Mouse (Mus musculus): ENCODE data around the gene Susd1. TPM values are rescaled to one million over a fixed set of nuclear protein-coding genes. Genes with fewer than 3 reads are reported as not detected.
A peak's percentile ranks its signal among the peaks of the same experiment; 100 is the strongest.

The Susd1 gene
- polyA plus RNA-seq, 1 experiment: 21.3 TPM

DNA sequence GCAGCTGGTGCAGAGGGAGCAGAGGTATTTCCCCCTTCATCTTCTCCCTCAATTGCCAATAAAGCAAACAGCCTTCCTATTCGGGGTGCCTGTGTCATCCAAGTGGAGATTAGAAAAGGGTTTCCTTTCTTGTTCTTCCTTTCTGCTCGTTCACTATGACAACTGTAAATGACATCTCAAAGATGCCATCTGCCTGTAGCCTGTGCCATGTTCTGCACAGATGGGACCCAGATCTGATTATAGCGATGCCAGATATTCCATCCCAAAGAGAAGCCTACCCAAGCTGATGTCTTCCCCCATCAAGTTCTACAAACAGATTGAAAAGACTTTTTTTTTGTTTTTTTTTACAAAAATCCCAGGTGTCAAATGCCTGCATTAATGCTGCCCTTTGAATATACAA lies 54.6 kb downstream of the Susd1 start:
- H3K4me1 ChIP-seq (ENCODE audit: control insufficient read depth, insufficient read depth, low read length): no peaks in the 10 kb centered on the region; the same call in 1 of the 2 replicates
- TF ChIP-seq POLR2A (IDR thresholded peaks at IDR 0.05; ENCODE audit: borderline replicate concordance, control insufficient read depth, low read depth, low read length) (no peak), CTCF (IDR thresholded peaks at IDR 0.05; ENCODE audit: control insufficient read depth, insufficient read depth, low read length) (no peak)

DNA sequence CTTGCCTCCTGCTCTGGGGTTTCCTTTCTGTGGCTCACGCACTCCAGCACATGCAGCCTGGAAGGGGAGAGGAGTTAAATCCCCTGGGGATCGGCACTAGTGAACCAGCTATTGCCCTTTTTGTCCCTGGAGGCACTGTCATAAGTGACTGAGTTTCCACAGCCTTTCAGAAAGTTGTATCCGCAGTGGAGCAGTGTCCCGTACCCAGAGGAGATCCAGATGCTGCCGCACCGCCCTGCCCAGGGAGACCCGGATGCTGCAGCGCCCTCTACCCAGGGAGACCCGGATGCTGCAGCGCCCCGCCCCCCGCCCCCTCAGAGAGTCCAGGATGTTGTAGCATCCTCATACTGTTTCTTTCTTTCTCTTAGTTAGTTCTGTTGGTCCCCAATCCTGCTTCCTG lies 56.3 kb downstream of the Susd1 start:
- TF ChIP-seq CTCF (IDR thresholded peaks at IDR 0.05; ENCODE audit: control insufficient read depth, insufficient read depth, low read length) (no peak), POLR2A (IDR thresholded peaks at IDR 0.05; ENCODE audit: borderline replicate concordance, control insufficient read depth, low read depth, low read length) (no peak)
- H3K4me3 ChIP-seq (replicated peaks; ENCODE audit: control insufficient read depth, low read depth, low read length): no peak overlapping the region
- WGBS: 86% methylated on average over 12 of the region's 12 CpGs
- H3K4me1 ChIP-seq (ENCODE audit: control insufficient read depth, insufficient read depth, low read length): no peaks in the 10 kb centered on the region; the same call in 1 of the 2 replicates
- no peak overlapping the region for H3K27ac ChIP-seq (ENCODE audit: control insufficient read depth, insufficient read depth, low read depth, low read length, poor library complexity)

More for the DNA sequence above, 54.6 kb downstream of the Susd1 start:
- WGBS: 70% methylated on average over 3 of the region's 3 CpGs
- Histone ChIP-seq H3K4me3 (replicated peaks; ENCODE audit: control insufficient read depth, low read depth, low read length) (no peak overlapping the region), H3K27ac (ENCODE audit: control insufficient read depth, insufficient read depth, low read depth, low read length, poor library complexity) (no peak overlapping the region)

DNA sequence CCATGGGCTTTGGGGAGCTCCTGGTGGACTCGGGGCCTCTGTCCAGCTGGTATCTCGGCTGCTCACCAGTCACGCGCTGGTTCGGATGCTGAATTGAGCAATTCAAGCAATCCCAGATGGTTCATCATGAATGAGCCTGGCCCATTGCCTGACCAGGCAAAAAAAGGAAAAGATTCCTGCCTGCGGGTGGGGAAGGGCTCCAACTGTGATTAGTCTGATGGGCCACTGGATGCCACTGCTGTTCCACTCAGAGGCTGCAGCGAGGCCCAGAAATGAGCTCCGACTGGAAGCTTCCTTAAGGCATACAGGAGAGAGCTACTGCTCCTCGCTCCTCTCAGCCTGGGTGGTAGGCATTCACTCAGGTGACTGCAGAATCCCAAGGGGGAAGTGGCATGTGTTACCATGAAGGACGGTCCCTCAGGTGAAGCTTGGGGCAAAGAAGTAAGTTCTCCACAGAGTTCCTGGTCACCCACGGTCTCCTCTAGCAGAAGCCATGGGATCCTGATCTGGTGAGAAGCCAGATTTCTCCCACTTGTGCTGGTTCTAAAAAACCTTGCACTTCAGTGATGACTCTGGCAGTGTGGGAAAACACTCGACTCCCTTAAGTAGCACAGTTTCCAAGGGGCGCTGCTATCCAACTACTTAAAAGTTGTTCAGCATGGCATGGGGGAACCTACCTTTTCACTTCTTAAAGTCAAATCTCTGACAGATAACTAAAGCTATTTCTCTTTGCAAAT lies 57.3 kb downstream of the Susd1 start:
- 81% methylated on average over 13 of the region's 13 CpGs for WGBS
- no peak overlapping the region for H3K4me3 ChIP-seq (replicated peaks; ENCODE audit: control insufficient read depth, low read depth, low read length)
- no peaks in the 10 kb centered on the region; the same call in 1 of the 2 replicates for H3K4me1 ChIP-seq (ENCODE audit: control insufficient read depth, insufficient read depth, low read length)
- peak; percentile 18; the same call in 1 of the 2 replicates for TF ChIP-seq CTCF (IDR thresholded peaks at IDR 0.05; ENCODE audit: control insufficient read depth, insufficient read depth, low read length)
- no peak for TF ChIP-seq POLR2A (IDR thresholded peaks at IDR 0.05; ENCODE audit: borderline replicate concordance, control insufficient read depth, low read depth, low read length)
- H3K27ac ChIP-seq (ENCODE audit: control insufficient read depth, insufficient read depth, low read depth, low read length, poor library complexity): no peak overlapping the region

DNA sequence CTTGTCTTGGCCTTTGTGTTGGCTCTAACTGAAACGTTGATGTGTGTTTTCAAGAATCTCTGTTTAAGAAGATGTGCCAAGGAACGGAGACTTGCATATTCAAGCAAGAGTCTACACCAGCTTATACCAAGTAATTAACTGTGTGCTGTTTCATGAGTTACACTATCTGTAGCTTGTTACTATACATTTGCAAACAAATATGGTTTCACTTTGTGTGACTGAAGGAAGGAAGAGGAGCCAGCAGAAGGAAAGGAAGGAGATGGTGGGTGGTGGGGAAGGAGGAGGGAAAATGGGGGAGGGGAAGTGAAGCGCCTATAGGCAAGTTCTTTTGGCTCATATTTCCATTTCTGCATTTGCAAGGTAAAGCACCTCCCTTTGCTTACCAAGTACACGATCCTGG lies 58.0 kb downstream of the Susd1 start:
- Histone ChIP-seq H3K27ac (ENCODE audit: control insufficient read depth, insufficient read depth, low read depth, low read length, poor library complexity) (no peak overlapping the region), H3K4me3 (replicated peaks; ENCODE audit: control insufficient read depth, low read depth, low read length) (no peak overlapping the region), H3K4me1 (ENCODE audit: control insufficient read depth, insufficient read depth, low read length) (no peaks in the 10 kb centered on the region)
- TF ChIP-seq POLR2A (IDR thresholded peaks at IDR 0.05; ENCODE audit: borderline replicate concordance, control insufficient read depth, low read depth, low read length) (no peak), CTCF (IDR thresholded peaks at IDR 0.05; ENCODE audit: control insufficient read depth, insufficient read depth, low read length) (no peak)
- WGBS: 72% methylated on average over 4 of the region's 4 CpGs

DNA sequence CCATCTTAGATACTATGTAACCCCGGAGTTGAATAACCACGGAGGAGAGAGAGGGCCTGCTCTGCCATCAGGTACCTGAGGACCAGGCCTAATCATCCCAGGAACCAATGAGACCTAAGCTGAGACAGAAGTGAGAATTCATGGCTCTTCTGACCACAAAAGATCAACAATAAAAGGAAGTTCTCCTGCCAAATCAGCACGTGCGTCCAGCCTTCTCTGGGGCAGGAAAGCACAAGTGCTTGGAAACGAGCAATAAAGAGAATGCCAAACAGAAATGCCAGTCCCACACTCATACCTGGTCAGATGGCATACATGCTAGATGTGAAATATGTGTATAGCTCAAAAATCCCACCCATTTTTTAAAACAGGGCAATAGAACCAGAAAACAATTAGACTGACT lies 58.6 kb downstream of the Susd1 start:
- Histone ChIP-seq H3K4me1 (ENCODE audit: control insufficient read depth, insufficient read depth, low read length) (no peaks in the 10 kb centered on the region), H3K27ac (ENCODE audit: control insufficient read depth, insufficient read depth, low read depth, low read length, poor library complexity) (no peak overlapping the region), H3K4me3 (replicated peaks; ENCODE audit: control insufficient read depth, low read depth, low read length) (no peak overlapping the region)
- WGBS: 56% methylated on average over 5 of the region's 5 CpGs
- TF ChIP-seq POLR2A (IDR thresholded peaks at IDR 0.05; ENCODE audit: borderline replicate concordance, control insufficient read depth, low read depth, low read length): no peak
- TF ChIP-seq CTCF (IDR thresholded peaks at IDR 0.05; ENCODE audit: control insufficient read depth, insufficient read depth, low read length): no peak

DNA sequence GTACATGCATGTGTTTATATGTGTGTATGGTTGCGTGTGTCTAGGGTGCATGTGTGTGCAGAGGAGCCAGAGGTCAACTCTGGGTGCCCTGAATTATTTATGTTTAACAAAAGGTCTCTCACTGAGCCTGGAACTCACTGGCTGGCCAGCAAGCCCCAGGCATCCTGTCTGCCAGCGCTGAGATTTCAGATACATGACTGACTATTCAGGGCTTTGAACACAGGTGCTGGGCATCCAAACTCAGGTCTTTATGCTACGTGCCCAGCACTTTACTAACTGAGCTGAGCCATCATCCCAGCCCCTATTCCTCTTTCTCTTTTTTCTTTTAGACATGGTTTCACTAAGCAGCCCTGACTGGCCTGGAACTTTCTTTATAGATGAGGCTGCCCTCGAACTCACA lies 59.8 kb downstream of the Susd1 start:
- no peak overlapping the region for H3K27ac ChIP-seq (ENCODE audit: control insufficient read depth, insufficient read depth, low read depth, low read length, poor library complexity)
- WGBS: 87% methylated on average over 4 of the region's 4 CpGs
- no peak overlapping the region for H3K4me3 ChIP-seq (replicated peaks; ENCODE audit: control insufficient read depth, low read depth, low read length)
- no peak for TF ChIP-seq POLR2A (IDR thresholded peaks at IDR 0.05; ENCODE audit: borderline replicate concordance, control insufficient read depth, low read depth, low read length)
- TF ChIP-seq CTCF (IDR thresholded peaks at IDR 0.05; ENCODE audit: control insufficient read depth, insufficient read depth, low read length): no peak
- H3K4me1 ChIP-seq (ENCODE audit: control insufficient read depth, insufficient read depth, low read length): no peaks in the 10 kb centered on the region

DNA sequence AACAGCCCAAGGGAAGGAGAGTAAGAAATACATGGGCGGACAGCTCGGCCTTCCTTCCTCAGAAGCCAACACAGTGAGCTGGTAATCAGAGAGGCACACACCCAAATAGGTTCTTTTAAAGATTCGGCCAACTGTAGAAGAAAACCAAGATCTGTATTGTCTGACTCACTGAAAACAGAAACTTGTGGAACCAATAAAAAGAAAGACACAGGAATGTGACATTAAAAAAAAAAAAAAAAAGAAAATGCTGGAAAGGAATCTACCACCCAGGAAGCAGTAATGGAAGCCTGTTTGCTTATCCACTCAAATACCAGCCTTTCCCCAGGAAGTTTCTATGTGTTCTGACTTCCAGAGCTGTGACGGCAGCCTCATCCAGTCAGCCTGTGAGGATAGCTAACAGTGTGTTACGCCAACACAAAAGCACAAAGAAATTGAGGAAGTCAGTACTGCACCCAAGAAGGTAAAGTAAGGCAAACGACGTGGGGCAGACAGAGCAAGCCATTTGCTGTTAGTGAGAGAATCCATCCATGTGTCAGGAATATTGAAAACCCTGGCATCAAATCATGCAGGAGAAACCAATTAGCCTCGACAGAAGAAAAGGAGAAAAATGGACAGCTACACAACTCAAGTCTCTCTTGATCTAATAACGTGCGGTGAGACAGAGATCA lies 64.0 kb downstream of the Susd1 start:
- Histone ChIP-seq H3K4me3 (replicated peaks; ENCODE audit: control insufficient read depth, low read depth, low read length) (no peak overlapping the region), H3K4me1 (ENCODE audit: control insufficient read depth, insufficient read depth, low read length) (no peaks in the 10 kb centered on the region), H3K27ac (ENCODE audit: control insufficient read depth, insufficient read depth, low read depth, low read length, poor library complexity) (no peak overlapping the region)
- 71% methylated on average over 10 of the region's 10 CpGs for WGBS
- TF ChIP-seq CTCF (IDR thresholded peaks at IDR 0.05; ENCODE audit: control insufficient read depth, insufficient read depth, low read length): no peak
- TF ChIP-seq POLR2A (IDR thresholded peaks at IDR 0.05; ENCODE audit: borderline replicate concordance, control insufficient read depth, low read depth, low read length): no peak

DNA sequence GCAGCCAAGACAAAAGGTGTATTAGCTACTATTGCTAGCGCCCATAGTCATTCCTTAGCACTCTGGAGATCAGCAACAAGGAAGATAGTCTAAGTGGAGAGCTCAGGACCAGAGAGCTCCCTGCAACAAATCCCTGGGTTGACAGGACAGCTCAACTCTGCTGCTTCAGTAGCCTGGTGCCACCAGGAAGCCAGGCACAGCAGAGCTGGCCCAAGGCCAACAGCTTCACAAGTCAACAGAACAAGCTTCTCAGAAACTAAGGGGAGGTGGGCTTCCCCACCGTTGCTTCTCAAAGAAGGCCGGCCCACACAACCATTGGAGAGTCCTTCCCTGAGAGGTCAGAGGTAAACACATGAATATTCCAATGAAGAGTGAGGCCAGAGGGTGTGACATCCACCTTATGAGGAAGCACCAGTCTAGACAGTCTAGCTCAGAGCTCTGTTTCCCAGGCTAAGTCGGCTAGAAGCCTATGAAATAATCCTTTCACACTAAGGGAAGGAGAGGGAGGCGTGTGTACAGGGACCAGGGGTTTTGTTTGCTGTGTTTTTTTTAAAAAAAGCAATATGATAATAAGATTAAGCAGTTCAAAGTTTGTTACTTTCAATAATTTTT lies 65.8 kb downstream of the Susd1 start:
- no peaks in the 10 kb centered on the region for H3K4me1 ChIP-seq (ENCODE audit: control insufficient read depth, insufficient read depth, low read length)
- 49% methylated on average over 5 of the region's 5 CpGs for WGBS

More for the DNA sequence above, 65.8 kb downstream of the Susd1 start:
- H3K27ac ChIP-seq (ENCODE audit: control insufficient read depth, insufficient read depth, low read depth, low read length, poor library complexity): no peak overlapping the region
- no peak overlapping the region for H3K4me3 ChIP-seq (replicated peaks; ENCODE audit: control insufficient read depth, low read depth, low read length)
- TF ChIP-seq POLR2A (IDR thresholded peaks at IDR 0.05; ENCODE audit: borderline replicate concordance, control insufficient read depth, low read depth, low read length): no peak
- TF ChIP-seq CTCF (IDR thresholded peaks at IDR 0.05; ENCODE audit: control insufficient read depth, insufficient read depth, low read length): no peak
